Mouse (Mus musculus) megakaryocyte, embryonic 14.5 days (primary cell): Measurements from ENCODE around the gene Scp2.

Experiments
- FLI1 ChIP-seq: IDR thresholded peaks from 2 replicates; pipeline ENCODE4 v1.6.1; 2012; ENCODE audit warnings: low read length, inconsistent platforms, mixed read lengths
- GATA1 ChIP-seq: IDR thresholded peaks from 3 replicates; pipeline ENCODE4 v1.6.1; 2012; ENCODE audit warnings: mixed read lengths, low read length, inconsistent platforms, borderline replicate concordance

DNA sequence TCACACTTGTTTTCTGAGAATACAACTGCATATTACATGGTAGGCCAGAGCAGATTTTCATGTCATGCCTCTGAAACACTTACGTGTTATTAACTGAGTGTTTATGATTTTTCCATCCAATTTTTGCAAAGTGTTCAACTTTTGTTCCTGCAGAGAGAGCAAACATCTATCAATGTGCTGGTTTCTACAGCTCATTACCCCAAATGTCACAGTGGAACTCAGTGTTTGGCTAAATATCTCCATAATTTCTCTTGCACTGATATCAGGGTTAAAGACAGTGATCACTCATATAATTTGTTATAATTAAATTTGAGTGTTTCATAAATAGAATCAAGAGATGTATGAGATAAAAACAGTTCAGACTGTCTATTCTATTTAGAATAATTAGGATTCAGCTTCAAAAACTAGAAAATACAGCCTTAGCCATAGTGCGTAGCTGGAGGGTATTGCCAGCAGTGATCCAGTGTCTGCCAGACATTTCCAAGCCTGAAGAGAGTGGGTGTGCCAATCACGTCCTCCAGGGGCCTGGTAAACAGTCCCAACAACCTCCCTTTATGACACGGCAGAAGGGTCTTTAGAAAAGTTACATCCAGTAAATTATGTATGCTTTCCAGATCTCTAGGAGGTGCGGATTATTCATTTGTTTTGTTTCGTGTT is 51.9 kb downstream of the Scp2 start:
- TF ChIP-seq GATA1, result no peak
- no peak for TF ChIP-seq FLI1
